Mouse (Mus musculus) heart, embryonic 16.5 days (tissue): ENCODE data around the gene Lzic. TPM values are rescaled to one million over a fixed set of nuclear protein-coding genes. Genes with fewer than 3 reads are reported as not detected.

Experiments used
- ATAC-seq: fragments of 200-750 bp; cut with Nextera tagmentation; replicated peaks from 2 replicates; pipeline ENCODE4 v1.8.0; 2017; ENCODE audit warnings: moderate number of reproducible peaks; ENCODE audit not compliant: insufficient read depth, low FRiP score; ENCODE audit errors: extremely low read depth
- H3K27ac ChIP-seq: fragments of 300-500 bp; sonication (generic); 2 replicates; pipeline ENCODE4 v1.5.1; 2014; ENCODE audit warnings: mild to moderate bottlenecking, low read length, control low read depth, moderate library complexity
- H3K27me3 ChIP-seq: fragments of 300-500 bp; sonication (generic); 2 replicates; pipeline ENCODE4 v1.6.1; 2014; ENCODE audit warnings: low read length, mixed read lengths; ENCODE audit not compliant: control insufficient read depth, insufficient read depth
- H3K36me3 ChIP-seq: fragments of 300-500 bp; sonication (generic); 2 replicates; pipeline ENCODE4 v1.6.1; 2014; ENCODE audit not compliant: control insufficient read depth, insufficient read depth
- H3K4me1 ChIP-seq: fragments of 300-500 bp; sonication (generic); 2 replicates; pipeline ENCODE4 v1.6.1; 2014; ENCODE audit warnings: low read length, mixed read lengths; ENCODE audit not compliant: control insufficient read depth, insufficient read depth
- H3K4me2 ChIP-seq: fragments of 300-500 bp; sonication (generic); 2 replicates; pipeline ENCODE4 v1.6.1; 2014; ENCODE audit warnings: low read depth, mild to moderate bottlenecking, control low read depth, low read length
- H3K4me3 ChIP-seq: fragments of 300-500 bp; sonication (generic); 2 replicates; pipeline ENCODE4 v1.5.1; 2014; ENCODE audit warnings: mild to moderate bottlenecking, control low read depth, low read length
- H3K9ac ChIP-seq: fragments of 300-500 bp; sonication (generic); 2 replicates; pipeline ENCODE4 v1.6.1; 2014; ENCODE audit warnings: low read length, control low read depth
- H3K9me3 ChIP-seq: fragments of 300-500 bp; sonication (generic); replicated peaks from 2 replicates; pipeline ENCODE4 v1.6.1; 2016; ENCODE audit warnings: low read length; ENCODE audit not compliant: control insufficient read depth
- WGBS: fragments of 180-500 bp; shearing (Covaris S2); extraction: QIAGEN DNeasy Blood & Tissue Kit; methylation state at CpG from one replicate; pipeline ENCODE4 v1.1.7; 2014; 5-methylcytosine and 5-hydroxymethylcytosine counted together
- polyA plus RNA-seq: library from polyadenylated mRNA; unstranded; fragments of >200 nt; fragmentation: Nextera tagmentation; extraction: Ambion mirVana; gene quantifications from 2 replicates; pipeline ENCODE4 v1.2.1, GENCODE M21; 2015

Lzic gene
- 32.0 and 39.3 TPM in 2 replicates for polyA plus RNA-seq

DNA sequence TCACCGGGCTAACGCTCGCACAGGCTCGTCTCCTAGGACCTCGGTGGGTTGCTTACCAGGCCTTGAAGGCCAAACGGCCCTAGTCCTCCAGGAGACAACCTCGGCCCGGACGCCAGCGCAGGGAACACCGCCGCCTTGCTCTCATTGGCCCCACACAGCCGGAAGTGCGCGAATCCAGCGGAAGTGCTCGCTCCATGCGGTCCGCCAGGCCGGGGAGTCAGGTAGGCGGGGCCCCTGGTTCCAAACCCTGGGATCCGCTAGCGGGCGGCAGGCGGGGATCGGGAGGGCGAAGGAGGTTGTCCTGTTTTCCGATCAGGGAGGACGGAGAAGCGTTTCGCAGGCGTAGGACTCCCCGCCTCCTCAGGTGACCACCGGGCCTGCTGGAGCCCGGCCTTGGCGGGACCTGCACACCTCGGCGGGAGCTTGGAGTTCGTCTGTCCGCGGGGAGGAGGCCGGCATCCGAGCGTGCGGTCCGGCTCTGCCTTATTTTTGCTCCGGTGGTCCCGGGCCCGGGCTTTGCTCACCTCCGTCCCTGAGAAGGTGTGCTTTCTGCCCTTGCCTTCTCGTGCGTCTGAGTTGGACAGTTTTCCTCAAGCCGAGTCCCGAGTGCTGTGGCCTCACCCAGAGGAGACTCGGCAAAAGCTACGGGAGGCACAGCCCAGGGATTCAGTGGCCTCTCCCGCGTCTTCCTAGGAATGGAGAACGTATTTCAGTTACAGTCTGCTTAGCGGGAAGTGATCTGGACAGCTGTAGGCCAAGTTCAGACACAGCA, at the start of gene Lzic, which contains the start of gene Nmnat1:
TSS of gene Lzic (plus strand) at position 177 of the 772 bp plus-strand sequence.
TSS of gene Nmnat1 (minus strand) at position 150 of the 772 bp plus-strand sequence.
- Histone ChIP-seq H3K27me3 (no peaks in the 10 kb centered on the region), H3K4me3 (peak within 1 kb of the TSS; percentile 59), H3K9ac (peak within 1 kb of the TSS; percentile 78), H3K36me3 (peaks cover 25% of the 10 kb centered on the region), H3K4me1 (peaks cover 16% of the 10 kb centered on the region), H3K27ac (peak within 1 kb of the TSS; percentile 87), H3K4me2 (peak within 1 kb of the TSS; percentile 80), H3K9me3 (no peaks in the 10 kb centered on the region)
- WGBS = under 1% methylated on average over 60 of the region's 60 CpGs
- ATAC-seq = peak; percentile 98

DNA sequence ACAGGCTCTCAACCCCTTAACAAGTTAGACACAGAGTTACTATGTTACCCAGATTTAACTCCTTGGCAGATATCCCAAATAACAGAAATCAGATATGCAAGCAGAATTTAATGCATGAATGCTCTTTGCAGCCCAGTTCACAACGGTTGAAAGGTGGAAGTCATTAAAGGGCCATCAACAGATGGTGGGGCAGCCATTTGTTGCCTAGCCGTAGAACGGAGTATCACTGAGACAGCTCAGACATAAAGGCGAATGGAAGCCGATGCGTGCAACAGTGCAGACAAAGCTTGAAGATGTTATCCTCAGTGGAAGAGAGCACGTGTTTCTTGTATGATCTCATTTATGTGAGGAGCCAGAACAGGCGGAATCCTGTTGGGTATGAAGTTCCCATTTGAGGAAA, 44.5 kb upstream of the Lzic start:
- WGBS = 61% methylated on average over 8 of the region's 8 CpGs
- no peak overlapping the region for H3K27ac ChIP-seq
- no peak for ATAC-seq
- H3K9ac ChIP-seq = no peak overlapping the region
- no peaks in the 10 kb centered on the region for H3K36me3 ChIP-seq
- H3K27me3 ChIP-seq = no peaks in the 10 kb centered on the region
- no peak overlapping the region for H3K4me3 ChIP-seq
- H3K4me1 ChIP-seq = peaks cover 9% of the 10 kb centered on the region
- H3K9me3 ChIP-seq = no peaks in the 10 kb centered on the region
- no peak overlapping the region for H3K4me2 ChIP-seq

DNA sequence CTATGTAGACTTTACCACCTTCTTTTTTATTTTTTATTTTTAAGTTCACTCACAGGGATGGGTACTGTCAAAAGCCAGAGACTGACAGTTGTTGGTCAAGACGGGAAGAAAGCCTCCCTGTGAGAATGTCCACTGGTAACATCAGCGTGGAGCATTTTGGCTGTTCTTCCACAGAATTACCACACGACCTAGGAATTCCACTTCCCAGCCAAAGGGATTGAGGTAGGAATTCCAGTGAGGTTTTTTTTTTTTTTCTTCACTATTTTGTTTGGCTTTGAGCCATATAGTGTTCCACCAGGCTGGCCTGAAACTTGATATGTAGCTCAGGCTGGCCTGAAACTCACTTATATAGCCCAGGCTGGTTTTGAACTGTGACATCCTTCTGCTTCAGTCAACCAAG, 42.6 kb upstream of the Lzic start:
- H3K9ac ChIP-seq = no peak overlapping the region
- no peak overlapping the region for H3K4me3 ChIP-seq
- no peaks in the 10 kb centered on the region for H3K27me3 ChIP-seq
- no peaks in the 10 kb centered on the region for H3K9me3 ChIP-seq
- H3K4me2 ChIP-seq = no peak overlapping the region
- no peak for ATAC-seq
- 23% methylated on average over 3 of the region's 3 CpGs for WGBS
- H3K36me3 ChIP-seq = no peaks in the 10 kb centered on the region
- peaks cover 13% of the 10 kb centered on the region for H3K4me1 ChIP-seq
- H3K27ac ChIP-seq = peak overlapping the region; percentile 32

DNA sequence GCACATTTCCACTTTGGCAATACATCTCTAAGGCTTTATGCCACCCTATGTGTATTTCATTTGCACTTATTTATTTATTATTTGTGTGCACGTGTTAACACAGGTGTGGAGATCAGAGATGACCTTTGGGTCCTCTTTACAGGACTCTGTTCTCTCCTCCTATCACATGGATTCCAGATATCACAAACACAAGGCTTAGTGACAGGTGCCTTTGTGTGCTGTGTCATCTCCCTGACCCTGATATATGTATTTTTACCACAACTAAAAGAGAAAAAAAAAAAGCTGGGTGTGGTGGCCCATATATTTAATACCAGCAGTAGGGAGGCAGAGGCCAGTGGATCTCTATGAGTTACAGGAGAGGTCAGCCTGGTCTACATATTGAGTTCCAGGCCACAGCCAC, 40.6 kb upstream of the Lzic start:
- H3K4me2 ChIP-seq = no peak overlapping the region
- peak overlapping the region; percentile 92; the same call in 1 of the 2 replicates for H3K27ac ChIP-seq
- no peaks in the 10 kb centered on the region for H3K27me3 ChIP-seq
- no peak for ATAC-seq
- no peaks in the 10 kb centered on the region for H3K36me3 ChIP-seq
- H3K9me3 ChIP-seq = no peaks in the 10 kb centered on the region
- no peak overlapping the region for H3K4me3 ChIP-seq
- no peak overlapping the region for H3K9ac ChIP-seq
- WGBS = 44% methylated on average over 1 of the region's 1 CpGs
- H3K4me1 ChIP-seq = peaks cover 13% of the 10 kb centered on the region

DNA sequence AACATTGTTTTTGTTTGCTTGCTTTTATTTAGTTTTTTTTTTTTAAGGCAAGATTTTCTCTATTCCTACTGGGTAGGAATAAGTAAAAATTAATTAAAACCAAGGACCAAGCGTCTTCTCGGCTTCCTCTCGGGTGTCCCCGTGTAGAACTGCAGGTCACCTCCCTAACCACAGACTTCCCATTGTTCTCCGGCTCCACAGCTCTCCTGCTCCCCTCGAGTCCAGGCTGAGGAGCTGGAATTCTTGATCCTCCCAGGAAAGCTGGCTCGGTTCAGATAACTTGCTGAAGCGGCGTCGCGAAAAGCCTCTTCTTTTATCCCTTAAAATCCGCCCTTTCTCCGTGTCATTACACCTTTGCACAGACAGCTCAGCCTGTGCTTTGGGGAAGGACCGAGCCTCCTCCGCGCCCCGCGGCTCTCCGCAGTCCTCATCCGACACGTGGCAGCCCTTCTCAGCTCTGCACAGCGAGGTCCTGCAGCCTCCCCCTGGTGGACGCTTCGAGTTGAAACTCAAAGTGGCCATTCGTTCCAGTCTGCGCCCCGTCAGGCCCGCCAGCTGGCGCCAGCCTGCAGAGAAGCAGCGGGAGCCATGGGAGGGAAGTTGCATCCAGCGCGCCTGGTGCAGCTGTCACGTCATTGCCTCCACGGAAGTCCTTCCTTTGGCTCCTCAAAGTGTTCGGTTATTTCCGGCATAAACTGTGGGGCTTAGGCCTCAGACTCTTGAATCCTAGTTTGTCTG, 39.9 kb upstream of the Lzic start:
- peak; percentile 96 for ATAC-seq
- no peaks in the 10 kb centered on the region for H3K36me3 ChIP-seq
- peak overlapping the region; percentile 80 for H3K4me2 ChIP-seq
- H3K9ac ChIP-seq = peak overlapping the region; percentile 78
- peak overlapping the region; percentile 92 for H3K27ac ChIP-seq
- under 1% methylated on average over 36 of the region's 36 CpGs for WGBS
- no peaks in the 10 kb centered on the region for H3K9me3 ChIP-seq
- H3K4me3 ChIP-seq = peak overlapping the region; percentile 50
- H3K4me1 ChIP-seq = peaks cover 13% of the 10 kb centered on the region
- no peaks in the 10 kb centered on the region for H3K27me3 ChIP-seq

DNA sequence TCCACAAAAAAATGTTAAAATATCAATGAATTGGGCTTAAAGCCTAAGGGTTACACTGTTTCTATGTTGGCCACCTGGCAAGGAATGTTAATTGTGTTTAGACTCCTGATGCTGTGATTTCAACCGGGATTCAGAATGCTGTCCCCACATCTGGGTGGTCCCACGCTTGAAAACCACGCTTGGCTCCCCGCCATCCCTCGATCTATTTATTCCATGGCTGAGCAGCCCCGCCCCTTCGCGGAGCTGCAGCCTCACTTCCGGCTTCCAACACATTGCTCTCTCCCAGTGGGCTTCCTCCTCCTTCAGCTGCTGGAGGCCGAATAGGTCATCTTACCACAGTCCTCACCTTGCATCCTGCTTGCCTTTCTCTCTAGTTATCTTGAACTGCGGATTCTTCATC, 39.2 kb upstream of the Lzic start:
- Histone ChIP-seq H3K9ac (peak overlapping the region; percentile 78), H3K4me1 (peaks cover 13% of the 10 kb centered on the region), H3K9me3 (no peaks in the 10 kb centered on the region), H3K27ac (peak overlapping the region; percentile 92), H3K36me3 (no peaks in the 10 kb centered on the region), H3K4me3 (peak overlapping the region; percentile 50), H3K27me3 (no peaks in the 10 kb centered on the region), H3K4me2 (peak overlapping the region; percentile 80)
- 5% methylated on average over 11 of the region's 11 CpGs for WGBS
- ATAC-seq = peak; percentile 49

DNA sequence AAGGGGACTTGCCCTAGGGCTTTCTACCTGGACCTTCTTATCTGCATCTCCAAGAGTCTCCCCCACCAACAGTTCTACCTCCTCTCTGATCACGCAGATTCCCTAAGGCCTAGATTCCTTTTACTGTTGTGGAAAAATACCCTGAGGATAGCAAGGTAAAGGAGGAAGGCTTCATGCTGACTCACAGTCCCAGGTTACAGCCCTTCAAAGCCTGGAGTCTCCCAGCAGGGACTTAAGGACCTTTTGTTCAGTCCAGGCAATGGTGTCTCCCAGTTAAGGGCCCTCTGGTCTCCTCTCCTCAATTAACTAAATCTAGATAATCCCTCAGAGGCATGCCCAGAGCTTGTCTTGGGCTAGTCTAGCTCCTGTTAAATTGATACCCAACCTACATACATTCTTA, 38.7 kb upstream of the Lzic start:
- H3K36me3 ChIP-seq = no peaks in the 10 kb centered on the region
- H3K4me3 ChIP-seq = no peak overlapping the region; the same call in 1 of the 2 replicates
- H3K9me3 ChIP-seq = no peaks in the 10 kb centered on the region
- H3K4me2 ChIP-seq = peak overlapping the region; percentile 80; the same call in 1 of the 2 replicates
- H3K4me1 ChIP-seq = peaks cover 13% of the 10 kb centered on the region
- H3K27ac ChIP-seq = peak overlapping the region; percentile 67
- WGBS = 61% methylated on average over 1 of the region's 1 CpGs
- H3K27me3 ChIP-seq = no peaks in the 10 kb centered on the region
- H3K9ac ChIP-seq = 0 out of 2 replicates have a peak overlapping the region, but pooled peaks have one; percentile 35
- ATAC-seq = no peak

DNA sequence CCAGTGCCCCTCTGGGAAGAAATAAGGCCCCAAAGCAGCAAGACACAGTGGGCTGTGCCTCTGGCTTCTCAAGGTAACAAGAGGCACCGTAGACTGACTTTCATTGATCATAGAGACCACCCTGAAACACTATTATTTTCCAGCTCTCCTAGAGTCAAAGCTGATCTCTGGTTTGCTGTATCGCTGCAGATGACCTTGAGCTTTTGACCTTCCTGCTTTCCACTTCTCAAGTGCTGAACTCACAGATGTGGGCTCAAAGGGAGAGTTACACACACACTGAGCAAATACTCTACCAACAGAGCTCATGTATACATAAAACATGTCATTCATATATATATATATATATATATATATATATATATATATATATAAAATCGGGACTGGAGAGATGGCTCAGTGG, 34.4 kb upstream of the Lzic start:
- Histone ChIP-seq H3K4me1 (peaks cover 4% of the 10 kb centered on the region; the same call in 1 of the 2 replicates), H3K27me3 (no peaks in the 10 kb centered on the region), H3K9ac (no peak overlapping the region), H3K36me3 (no peaks in the 10 kb centered on the region), H3K9me3 (no peaks in the 10 kb centered on the region), H3K27ac (no peak overlapping the region), H3K4me2 (no peak overlapping the region), H3K4me3 (no peak overlapping the region)
- ATAC-seq = no peak
- 77% methylated on average over 3 of the region's 3 CpGs for WGBS

GRCm38 (mm10) chr4:149453656-149454055, 31.4 kb upstream of the Lzic start:
- no peak for ATAC-seq
- Histone ChIP-seq H3K27ac (no peak overlapping the region), H3K4me1 (peaks cover 5% of the 10 kb centered on the region; the same call in 1 of the 2 replicates), H3K9me3 (no peaks in the 10 kb centered on the region), H3K4me2 (no peak overlapping the region), H3K27me3 (no peaks in the 10 kb centered on the region), H3K9ac (no peak overlapping the region), H3K4me3 (no peak overlapping the region), H3K36me3 (no peaks in the 10 kb centered on the region)
- WGBS = 73% methylated on average over 4 of the region's 4 CpGs
